Mouse (Mus musculus): ENCODE results near the gene Npas3. TPM values are rescaled to one million over a fixed set of nuclear protein-coding genes. Genes with fewer than 3 reads are reported as not detected.
A peak's percentile ranks its signal among the peaks of the same experiment; 100 is the strongest.

Npas3 gene
- polyA plus RNA-seq, 1 experiment, result 0.01 TPM

GRCm38 (mm10) chr12:53963534-53963933 is 715.1 kb downstream of the Npas3 start:
- no peak overlapping the region for H3ac ChIP-seq (ENCODE audit: control insufficient read depth, insufficient read length, low read depth)
- H3K4me3 ChIP-seq (ENCODE audit: insufficient read depth, poor library complexity, severe bottlenecking), result no peak overlapping the region
- no peaks in the 10 kb centered on the region for H3K79me3 ChIP-seq (ENCODE audit: low read depth)
- no peaks in the 10 kb centered on the region for H3K79me2 ChIP-seq (ENCODE audit: control insufficient read depth, insufficient read depth)
- TF ChIP-seq MAX (IDR thresholded peaks at IDR 0.05), result no peak
- no peak for TF ChIP-seq USF1 (IDR thresholded peaks at IDR 0.05; ENCODE audit: low read depth)
- TF ChIP-seq FOSL1 (IDR thresholded peaks at IDR 0.05; ENCODE audit: insufficient read depth, low read length, poor library complexity, severe bottlenecking), result no peak
- no peaks in the 10 kb centered on the region for H3K27me3 ChIP-seq (ENCODE audit: control insufficient read depth, insufficient read depth, insufficient read length)
- H3K36me3 ChIP-seq (ENCODE audit: control insufficient read depth, insufficient read depth), result no peaks in the 10 kb centered on the region

- no peaks in the 10 kb centered on the region for H3K36me3 ChIP-seq (ENCODE audit: control insufficient read depth, insufficient read depth)
- no peak overlapping the region for H3ac ChIP-seq (ENCODE audit: control insufficient read depth, insufficient read length, low read depth)
- H3K79me2 ChIP-seq (ENCODE audit: control insufficient read depth, insufficient read depth), result no peaks in the 10 kb centered on the region
- H3K79me3 ChIP-seq (ENCODE audit: low read depth), result no peaks in the 10 kb centered on the region
- TF ChIP-seq USF1 (IDR thresholded peaks at IDR 0.05; ENCODE audit: low read depth) (no peak), CEBPB (IDR thresholded peaks at IDR 0.05; ENCODE audit: low read depth) (no peak), FOSL1 (IDR thresholded peaks at IDR 0.05; ENCODE audit: insufficient read depth, low read length, poor library complexity, severe bottlenecking) (no peak), MYOD1 (IDR thresholded peaks at IDR 0.05; ENCODE audit: control insufficient read depth, insufficient read length, low read depth) (no peak), MYOG (IDR thresholded peaks at IDR 0.05; ENCODE audit: control insufficient read depth, extremely low read depth, insufficient read length) (no peak)
- H3K27me3 ChIP-seq (ENCODE audit: control insufficient read depth, insufficient read depth, insufficient read length), result no peaks in the 10 kb centered on the region
- no peak overlapping the region for H3K4me3 ChIP-seq (ENCODE audit: insufficient read depth, poor library complexity, severe bottlenecking)
Measured at GRCm38 (mm10) chr12:53969378-53970174, 721.1 kb downstream of the Npas3 start.

- Histone ChIP-seq H3K36me3 (ENCODE audit: control insufficient read depth, insufficient read depth) (no peaks in the 10 kb centered on the region), H3K79me3 (ENCODE audit: low read depth) (no peaks in the 10 kb centered on the region), H3ac (ENCODE audit: control insufficient read depth, insufficient read length, low read depth) (no peak overlapping the region), H3K27me3 (ENCODE audit: control insufficient read depth, insufficient read depth, insufficient read length) (no peaks in the 10 kb centered on the region), H3K79me2 (ENCODE audit: control insufficient read depth, insufficient read depth) (no peaks in the 10 kb centered on the region), H3K4me3 (ENCODE audit: insufficient read depth, poor library complexity, severe bottlenecking) (no peak overlapping the region)
- TF ChIP-seq CEBPB (IDR thresholded peaks at IDR 0.05; ENCODE audit: low read depth) (no peak), USF1 (IDR thresholded peaks at IDR 0.05; ENCODE audit: low read depth) (peak; percentile 35), FOSL1 (IDR thresholded peaks at IDR 0.05; ENCODE audit: insufficient read depth, low read length, poor library complexity, severe bottlenecking) (peak; percentile 83)
Measured at GRCm38 (mm10) chr12:53970721-53971120, 722.2 kb downstream of the Npas3 start.

- H3K79me3 ChIP-seq (ENCODE audit: low read depth), result no peaks in the 10 kb centered on the region
- no peaks in the 10 kb centered on the region for H3K79me2 ChIP-seq (ENCODE audit: control insufficient read depth, insufficient read depth)
- H3K36me3 ChIP-seq (ENCODE audit: control insufficient read depth, insufficient read depth), result no peaks in the 10 kb centered on the region
- no peak overlapping the region for H3ac ChIP-seq (ENCODE audit: control insufficient read depth, insufficient read length, low read depth)
- H3K27me3 ChIP-seq (ENCODE audit: control insufficient read depth, insufficient read depth, insufficient read length), result no peaks in the 10 kb centered on the region
- TF ChIP-seq MAX (IDR thresholded peaks at IDR 0.05) (no peak), FOSL1 (IDR thresholded peaks at IDR 0.05; ENCODE audit: insufficient read depth, low read length, poor library complexity, severe bottlenecking) (no peak), CTCF (IDR thresholded peaks at IDR 0.05; ENCODE audit: control insufficient read depth, insufficient read depth, insufficient read length) (no peak), MYOD1 (IDR thresholded peaks at IDR 0.05; ENCODE audit: control insufficient read depth, insufficient read length, low read depth) (no peak), MYOG (IDR thresholded peaks at IDR 0.05; ENCODE audit: control insufficient read depth, extremely low read depth, insufficient read length) (no peak), CEBPB (IDR thresholded peaks at IDR 0.05; ENCODE audit: low read depth) (no peak)
- no peak overlapping the region for H3K4me3 ChIP-seq (ENCODE audit: insufficient read depth, poor library complexity, severe bottlenecking)
Measured at GRCm38 (mm10) chr12:53973414-53973813, 724.9 kb downstream of the Npas3 start.

GRCm38 (mm10) chr12:53981575-53982507 is 733.4 kb downstream of the Npas3 start:
- no peaks in the 10 kb centered on the region for H3K79me3 ChIP-seq (ENCODE audit: low read depth)
- no peaks in the 10 kb centered on the region for H3K36me3 ChIP-seq (ENCODE audit: control insufficient read depth, insufficient read depth)
- H3ac ChIP-seq (ENCODE audit: control insufficient read depth, insufficient read length, low read depth), result no peak overlapping the region
- no peak overlapping the region for H3K4me3 ChIP-seq (ENCODE audit: insufficient read depth, poor library complexity, severe bottlenecking)
- no peaks in the 10 kb centered on the region for H3K27me3 ChIP-seq (ENCODE audit: control insufficient read depth, insufficient read depth, insufficient read length)
- TF ChIP-seq USF1 (IDR thresholded peaks at IDR 0.05; ENCODE audit: low read depth), result no peak
- no peak for TF ChIP-seq MAX (IDR thresholded peaks at IDR 0.05)
- TF ChIP-seq MYOD1 (IDR thresholded peaks at IDR 0.05; ENCODE audit: control insufficient read depth, insufficient read length, low read depth), result no peak
- no peak for TF ChIP-seq FOSL1 (IDR thresholded peaks at IDR 0.05; ENCODE audit: insufficient read depth, low read length, poor library complexity, severe bottlenecking)
- no peak for TF ChIP-seq CTCF (IDR thresholded peaks at IDR 0.05; ENCODE audit: control insufficient read depth, insufficient read depth, insufficient read length)
- TF ChIP-seq MYOG (IDR thresholded peaks at IDR 0.05; ENCODE audit: control insufficient read depth, extremely low read depth, insufficient read length), result no peak
- no peak for TF ChIP-seq CEBPB (IDR thresholded peaks at IDR 0.05; ENCODE audit: low read depth)
- H3K79me2 ChIP-seq (ENCODE audit: control insufficient read depth, insufficient read depth), result no peaks in the 10 kb centered on the region

All from C2C12 (cell line).